Mouse (Mus musculus) ES-Bruce4 (cell line): ENCODE measurements around the gene Asic2.

Experiments
- EP300 ChIP-seq: IDR thresholded peaks from 2 replicates; pipeline ENCODE4 v1.6.1; 2011; ENCODE audit warnings: low read depth, low read length; ENCODE audit not compliant: insufficient read depth
- POLR2A ChIP-seq: IDR thresholded peaks from one replicate; pipeline ENCODE4 v1.8.1; 2011; ENCODE audit warnings: low read length; ENCODE audit not compliant: insufficient read depth

DNA sequence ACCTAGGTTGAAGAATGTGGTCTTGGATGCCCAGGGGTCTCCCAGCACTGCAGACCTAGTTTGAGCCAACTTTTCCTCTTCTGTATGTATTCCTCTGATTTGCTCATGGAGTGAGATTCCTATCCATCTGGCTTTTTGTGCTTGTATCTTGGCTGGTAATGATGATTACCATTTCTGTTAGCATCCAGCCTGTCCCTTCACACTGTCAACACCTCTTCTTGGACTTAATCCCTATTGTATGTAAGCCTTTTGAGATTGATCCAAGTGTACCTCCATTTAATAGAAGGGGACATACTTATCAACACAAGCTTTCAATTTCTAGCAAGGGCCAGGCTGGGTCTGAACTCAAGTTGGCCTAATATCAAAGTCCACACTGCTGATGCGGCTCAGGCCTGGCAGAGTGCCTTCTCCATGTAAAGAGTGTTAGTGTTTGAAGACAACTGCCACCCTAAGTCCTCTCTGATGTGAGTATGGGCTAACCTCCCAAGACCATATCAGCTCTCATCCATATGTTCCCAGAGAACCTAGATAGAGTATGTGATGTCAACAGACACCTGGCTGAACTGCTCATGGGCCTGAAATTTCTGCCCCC lies 479.0 kb downstream of the Asic2 start:
- TF ChIP-seq POLR2A (no peak), EP300 (no peak)
